Mouse (Mus musculus): Measurements from ENCODE around the gene Greb1. TPM values are rescaled to one million over a fixed set of nuclear protein-coding genes. Genes with fewer than 3 reads are reported as not detected.

Greb1 gene
- 4.3 and 6.1 TPM in 2 replicates for polyA plus RNA-seq (2015; fragmentation: Nextera tagmentation; extraction: Ambion mirVana)

- H3K36me3 ChIP-seq = no peaks in the 10 kb centered on the region
- H3K27me3 ChIP-seq = peaks cover 17% of the 10 kb centered on the region; the same call in 1 of the 2 replicates
- H3K27ac ChIP-seq = no peak within 1 kb of the TSS
- WGBS = 0% methylated on average over 52 of the region's 53 CpGs
- no peaks in the 10 kb centered on the region for H3K9me3 ChIP-seq (replicated peaks)
- peak within 1 kb of the TSS; percentile 98 for H3K4me2 ChIP-seq
- peaks cover 50% of the 10 kb centered on the region for H3K4me1 ChIP-seq
- H3K9ac ChIP-seq = peak within 1 kb of the TSS; percentile 52
- peak within 1 kb of the TSS; percentile 58 for H3K4me3 ChIP-seq (replicated peaks)
- ATAC-seq (replicated peaks; ENCODE audit: low FRiP score) = peak; percentile 71
Measured at GRCm38 (mm10) chr12:16800259-16800958, at the start of gene Greb1. Gene Greb1 (minus strand): TSS chr12:16800886.

- ATAC-seq (replicated peaks; ENCODE audit: low FRiP score) = no peak
- H3K4me3 ChIP-seq (replicated peaks) = no peak overlapping the region
- peaks cover 21% of the 10 kb centered on the region for H3K4me1 ChIP-seq
- H3K36me3 ChIP-seq = no peaks in the 10 kb centered on the region
- 32% methylated on average over 2 of the region's 2 CpGs for WGBS
- no peaks in the 10 kb centered on the region for H3K27me3 ChIP-seq
- no peak overlapping the region for H3K9ac ChIP-seq
- no peak overlapping the region for H3K4me2 ChIP-seq
- no peaks in the 10 kb centered on the region for H3K9me3 ChIP-seq (replicated peaks)
- H3K27ac ChIP-seq = no peak overlapping the region
Measured at GRCm38 (mm10) chr12:16849821-16850220, 49.1 kb upstream of the Greb1 start.

DNA sequence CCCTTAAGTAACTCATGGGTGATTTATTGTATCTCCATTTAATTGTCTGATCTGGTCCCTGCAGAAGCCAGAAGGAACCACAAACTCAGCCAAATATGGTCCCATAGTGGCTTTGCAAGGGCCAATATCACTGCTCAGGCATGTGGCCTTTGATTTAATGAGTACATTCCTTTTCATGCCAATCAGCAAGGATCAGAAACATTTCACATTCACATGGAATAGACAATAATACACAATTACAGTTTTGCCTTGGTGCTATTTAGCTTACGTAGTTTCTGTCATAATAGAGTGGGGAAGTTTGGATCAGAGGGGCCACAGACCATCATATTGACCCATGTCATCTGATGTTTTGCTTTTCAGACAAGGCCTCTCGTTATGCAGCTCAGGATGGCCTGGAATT, 47.8 kb upstream of the Greb1 start:
- Histone ChIP-seq H3K4me1 (peaks cover 25% of the 10 kb centered on the region), H3K4me3 (replicated peaks) (no peak overlapping the region), H3K9me3 (replicated peaks) (no peaks in the 10 kb centered on the region), H3K27me3 (no peaks in the 10 kb centered on the region), H3K36me3 (no peaks in the 10 kb centered on the region), H3K4me2 (no peak overlapping the region), H3K9ac (no peak overlapping the region), H3K27ac (no peak overlapping the region)
- 77% methylated on average over 2 of the region's 2 CpGs for WGBS
- ATAC-seq (replicated peaks; ENCODE audit: low FRiP score) = no peak

- WGBS = 71% methylated on average over 4 of the region's 4 CpGs
- Histone ChIP-seq H3K9ac (no peak overlapping the region), H3K9me3 (replicated peaks) (no peaks in the 10 kb centered on the region), H3K4me1 (peaks cover 23% of the 10 kb centered on the region), H3K27ac (no peak overlapping the region), H3K36me3 (no peaks in the 10 kb centered on the region), H3K27me3 (no peaks in the 10 kb centered on the region), H3K4me2 (no peak overlapping the region), H3K4me3 (replicated peaks) (no peak overlapping the region)
- no peak for ATAC-seq (replicated peaks; ENCODE audit: low FRiP score)
Measured at GRCm38 (mm10) chr12:16847204-16847792, 46.6 kb upstream of the Greb1 start.

DNA sequence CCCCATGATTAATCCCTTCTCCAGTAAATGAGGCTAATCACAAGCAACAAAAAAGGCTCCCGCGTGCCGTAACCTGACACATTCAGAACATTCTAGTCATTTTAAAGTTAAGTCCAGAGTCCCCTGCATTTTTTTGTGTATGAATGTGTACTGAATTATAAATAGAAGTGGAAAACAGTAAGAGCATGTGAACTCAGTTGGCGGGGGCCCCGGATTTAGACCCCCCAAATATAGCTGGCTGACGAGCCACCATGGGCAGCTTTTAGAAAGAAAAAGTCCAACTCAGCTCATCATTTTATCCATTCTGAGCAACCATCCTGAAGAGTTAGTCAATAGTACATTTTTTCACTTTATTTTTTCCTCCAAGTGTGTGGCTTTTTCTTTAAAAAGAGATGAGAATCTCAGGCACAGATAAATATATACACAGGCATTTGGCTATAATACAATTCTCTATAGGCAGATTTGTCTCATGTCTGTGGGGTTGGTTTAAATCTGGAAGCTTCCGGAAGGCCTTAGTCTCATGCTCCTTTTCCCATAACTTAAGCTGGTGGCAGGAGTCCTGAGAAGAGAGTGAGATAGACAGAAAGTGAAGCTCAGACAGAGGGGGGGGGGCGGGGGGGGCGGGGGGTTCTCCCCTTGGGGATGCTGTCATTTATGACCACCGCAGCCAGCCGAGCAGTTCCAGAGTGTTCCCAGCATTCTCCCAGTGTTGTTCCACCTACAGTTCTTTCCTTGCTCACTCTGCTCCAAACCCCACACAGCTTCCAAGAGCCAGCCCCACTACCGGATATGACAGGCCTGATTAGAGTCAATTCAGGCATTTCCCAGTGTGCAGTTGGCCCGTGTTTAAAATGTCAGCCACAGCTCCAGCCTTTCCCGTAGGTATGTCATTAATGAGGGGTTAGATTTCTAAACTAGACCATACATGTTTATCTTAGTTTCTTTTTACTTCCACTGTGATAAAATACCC, 44.2 kb upstream of the Greb1 start:
- Histone ChIP-seq H3K9me3 (replicated peaks) (no peaks in the 10 kb centered on the region), H3K27ac (peak overlapping the region; percentile 73), H3K4me3 (replicated peaks) (no peak overlapping the region), H3K36me3 (no peaks in the 10 kb centered on the region), H3K9ac (no peak overlapping the region), H3K27me3 (no peaks in the 10 kb centered on the region), H3K4me1 (peaks cover 12% of the 10 kb centered on the region), H3K4me2 (no peak overlapping the region)
- WGBS = 43% methylated on average over 14 of the region's 14 CpGs
- ATAC-seq (replicated peaks; ENCODE audit: low FRiP score) = peak; percentile 53; the same call in 1 of the 2 replicates

GRCm38 (mm10) chr12:16840842-16841782, 40.4 kb upstream of the Greb1 start:
- H3K4me1 ChIP-seq = peaks cover 15% of the 10 kb centered on the region
- no peaks in the 10 kb centered on the region for H3K36me3 ChIP-seq
- no peaks in the 10 kb centered on the region for H3K27me3 ChIP-seq
- no peak overlapping the region for H3K4me3 ChIP-seq (replicated peaks)
- H3K9ac ChIP-seq = no peak overlapping the region
- WGBS = 69% methylated on average over 8 of the region's 8 CpGs
- ATAC-seq (replicated peaks; ENCODE audit: low FRiP score) = no peak
- peaks cover 6% of the 10 kb centered on the region; the same call in 1 of the 2 replicates for H3K9me3 ChIP-seq (replicated peaks)
- H3K4me2 ChIP-seq = no peak overlapping the region
- no peak overlapping the region for H3K27ac ChIP-seq

- no peak overlapping the region for H3K4me3 ChIP-seq (replicated peaks)
- H3K4me1 ChIP-seq = peaks cover 16% of the 10 kb centered on the region
- no peaks in the 10 kb centered on the region for H3K36me3 ChIP-seq
- H3K9me3 ChIP-seq (replicated peaks) = peaks cover 6% of the 10 kb centered on the region; the same call in 1 of the 2 replicates
- H3K27me3 ChIP-seq = no peaks in the 10 kb centered on the region
- H3K9ac ChIP-seq = no peak overlapping the region
- WGBS = 88% methylated on average over 4 of the region's 4 CpGs
- no peak overlapping the region for H3K4me2 ChIP-seq
- no peak overlapping the region for H3K27ac ChIP-seq
- no peak for ATAC-seq (replicated peaks; ENCODE audit: low FRiP score)
Measured at GRCm38 (mm10) chr12:16837766-16838165, 37.1 kb upstream of the Greb1 start.

DNA sequence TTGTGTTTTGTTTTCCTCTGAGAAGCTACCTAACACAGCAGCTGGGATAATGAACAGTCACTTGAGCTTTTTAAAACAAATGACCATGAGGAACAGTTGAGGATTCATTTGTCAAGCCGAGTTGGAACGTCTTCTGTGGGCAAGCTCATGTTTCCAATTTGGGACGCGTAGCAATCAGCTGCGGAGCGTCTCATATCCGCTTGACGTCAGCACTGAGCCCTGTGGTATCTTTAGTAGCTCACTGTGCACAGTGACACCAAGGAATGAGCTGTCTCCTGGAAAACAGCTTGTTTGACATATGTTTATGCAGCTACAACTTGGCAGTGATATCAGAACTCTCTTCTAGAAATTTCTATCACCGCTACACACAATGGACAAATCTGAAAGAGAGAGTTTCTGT, 35.5 kb upstream of the Greb1 start:
- H3K4me3 ChIP-seq (replicated peaks) = no peak overlapping the region
- H3K4me2 ChIP-seq = 0 out of 2 replicates have a peak overlapping the region, but pooled peaks have one; percentile 3
- WGBS = 34% methylated on average over 9 of the region's 9 CpGs
- H3K27ac ChIP-seq = 0 out of 2 replicates have a peak overlapping the region, but pooled peaks have one; percentile 27
- H3K9ac ChIP-seq = no peak overlapping the region
- no peaks in the 10 kb centered on the region for H3K27me3 ChIP-seq
- peaks cover 16% of the 10 kb centered on the region for H3K4me1 ChIP-seq
- 0 out of 2 replicates have a peak, but pooled peaks have one; percentile 46 for ATAC-seq (replicated peaks; ENCODE audit: low FRiP score)
- H3K9me3 ChIP-seq (replicated peaks) = peaks cover 6% of the 10 kb centered on the region; the same call in 1 of the 2 replicates
- H3K36me3 ChIP-seq = no peaks in the 10 kb centered on the region

DNA sequence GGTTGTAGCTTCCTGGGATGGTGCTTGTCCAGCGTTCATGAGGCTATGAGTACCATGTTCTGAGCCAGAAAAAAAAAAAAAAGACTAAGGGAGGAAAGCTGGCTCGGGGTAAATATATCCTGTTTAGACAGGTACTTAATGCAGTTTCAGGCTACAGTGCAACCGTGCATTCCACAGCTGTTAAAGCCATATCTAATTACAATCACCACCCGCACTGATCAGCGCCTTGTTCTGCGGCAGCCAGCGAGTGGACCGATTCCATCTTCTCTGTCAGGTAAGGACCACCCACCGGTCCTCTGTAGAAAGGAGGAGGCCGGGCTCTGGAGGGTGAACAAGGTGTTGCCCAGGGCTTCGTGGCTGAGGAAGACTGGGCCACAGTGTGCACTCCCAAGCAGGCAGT, 34.0 kb upstream of the Greb1 start:
- no peaks in the 10 kb centered on the region for H3K27me3 ChIP-seq
- peaks cover under 1% of the 10 kb centered on the region; the same call in 1 of the 2 replicates for H3K36me3 ChIP-seq
- no peak overlapping the region for H3K27ac ChIP-seq
- no peak overlapping the region for H3K4me2 ChIP-seq
- H3K9ac ChIP-seq = no peak overlapping the region
- H3K4me1 ChIP-seq = peaks cover 16% of the 10 kb centered on the region
- 40% methylated on average over 11 of the region's 11 CpGs for WGBS
- ATAC-seq (replicated peaks; ENCODE audit: low FRiP score) = peak; percentile 61
- H3K9me3 ChIP-seq (replicated peaks) = peaks cover 6% of the 10 kb centered on the region; the same call in 1 of the 2 replicates
- H3K4me3 ChIP-seq (replicated peaks) = no peak overlapping the region

DNA sequence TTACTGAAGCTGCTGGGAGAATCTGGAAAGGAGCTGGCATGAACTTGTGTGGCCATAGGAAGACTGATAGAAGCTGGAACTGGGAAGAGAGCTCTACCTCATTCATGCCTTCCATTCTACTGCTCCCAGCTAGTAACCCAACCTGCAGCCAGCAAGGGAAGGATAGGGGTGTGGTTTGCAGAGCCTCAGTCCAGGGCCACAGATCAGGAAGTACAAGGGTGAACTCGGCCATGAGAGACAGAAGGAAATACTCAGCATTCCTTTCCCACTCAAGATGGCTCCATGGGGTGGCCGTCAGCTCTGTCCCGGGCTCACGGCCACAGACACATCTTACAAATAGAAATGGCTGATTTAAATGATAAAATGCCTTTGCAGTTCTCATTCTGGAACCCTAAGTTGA, 30.4 kb upstream of the Greb1 start:
- Histone ChIP-seq H3K27ac (no peak overlapping the region), H3K9me3 (replicated peaks) (no peaks in the 10 kb centered on the region), H3K9ac (no peak overlapping the region), H3K27me3 (no peaks in the 10 kb centered on the region), H3K4me1 (peaks cover 13% of the 10 kb centered on the region), H3K4me3 (replicated peaks) (no peak overlapping the region), H3K36me3 (peaks cover 33% of the 10 kb centered on the region), H3K4me2 (no peak overlapping the region)
- 66% methylated on average over 4 of the region's 4 CpGs for WGBS
- 0 out of 2 replicates have a peak, but pooled peaks have one; percentile 34 for ATAC-seq (replicated peaks; ENCODE audit: low FRiP score)

DNA sequence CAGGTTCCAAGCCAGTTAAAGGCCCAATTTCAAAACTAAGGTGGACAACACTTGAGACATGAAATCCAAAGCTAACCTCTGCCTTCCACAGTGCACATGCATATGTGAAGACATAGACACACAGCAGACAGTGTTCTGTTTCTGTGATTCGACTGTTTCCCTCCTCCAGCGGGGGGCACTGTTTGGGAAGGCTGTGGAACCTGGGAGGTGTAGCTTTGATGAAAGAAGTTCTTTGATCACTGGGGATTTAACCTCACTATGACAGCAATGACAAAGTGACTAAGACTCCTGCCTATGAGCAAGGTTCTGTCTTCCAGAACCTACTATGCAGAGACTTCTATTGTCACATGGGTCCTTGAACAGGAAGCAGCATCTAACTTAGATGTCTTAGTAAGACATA, 29.1 kb upstream of the Greb1 start:
- no peak overlapping the region for H3K4me2 ChIP-seq
- no peaks in the 10 kb centered on the region for H3K9me3 ChIP-seq (replicated peaks)
- H3K4me1 ChIP-seq = peaks cover 5% of the 10 kb centered on the region
- WGBS = 86% methylated on average over 2 of the region's 2 CpGs
- H3K27ac ChIP-seq = no peak overlapping the region
- H3K36me3 ChIP-seq = peaks cover 46% of the 10 kb centered on the region
- no peak for ATAC-seq (replicated peaks; ENCODE audit: low FRiP score)
- H3K9ac ChIP-seq = no peak overlapping the region
- H3K4me3 ChIP-seq (replicated peaks) = no peak overlapping the region
- H3K27me3 ChIP-seq = no peaks in the 10 kb centered on the region

All from kidney, embryonic 15.5 days (tissue).